In the genomic region with DNA sequence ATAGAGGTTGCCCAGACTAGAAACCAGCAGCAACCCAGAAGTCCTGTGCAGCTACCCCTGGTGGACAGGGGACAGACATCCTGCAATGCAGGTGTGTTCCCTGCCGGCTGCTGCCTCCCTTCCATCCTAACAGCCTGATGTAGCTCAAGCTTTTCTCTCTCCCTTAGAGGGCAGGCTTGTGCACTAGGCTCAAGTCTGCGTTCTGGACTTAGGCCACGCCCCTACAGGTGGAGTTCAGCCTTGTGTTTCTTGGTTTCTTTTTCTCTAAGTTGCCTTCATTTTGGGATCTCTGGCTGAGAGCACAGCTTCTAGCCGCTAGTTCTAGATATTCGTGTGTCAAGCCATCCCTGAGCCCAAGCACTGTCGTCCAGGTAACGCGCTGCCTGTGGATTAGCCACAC, we compare ENCODE assay signal across 9 mouse cellular contexts. TPM values are rescaled to one million over a fixed set of nuclear protein-coding genes. Genes with fewer than 3 reads are reported as not detected.
A peak's percentile ranks its signal among the peaks of the same experiment; 100 is the strongest.
DNase-seq lines count a peak whose midpoint lies in the region; ATAC-seq lines count a peak whose summit lies in the region.
"Had no signal": no experiment of that assay in that cellular context is flagged by ENCODE, and none has a peak within 500 bp of the region (broad histone marks: within the 10 kb centered on the region; RNA-seq: fewer than 3 reads in every experiment).

No protein-coding gene starts in this region.

- H3K9ac ChIP-seq in midbrain, embryonic 11.5 days (ENCODE audit: low read length): no peak overlapping the region
- H3K9ac ChIP-seq in midbrain, embryonic 15.5 days: no peak overlapping the region
- no peak overlapping the region for H3K9ac ChIP-seq in embryonic facial prominence, embryonic 13.5 days
- no peak overlapping the region for H3K9ac ChIP-seq in liver, embryonic 15.5 days
- no peak overlapping the region for H3K9ac ChIP-seq in midbrain, embryonic 16.5 days (ENCODE audit: low read depth, low read length)

- H3K27me3 ChIP-seq in midbrain, embryonic 11.5 days (ENCODE audit: control insufficient read depth, insufficient read depth, low read length): no peaks in the 10 kb centered on the region
- no peaks in the 10 kb centered on the region for H3K27me3 ChIP-seq in midbrain, embryonic 15.5 days (replicated peaks)
- no peaks in the 10 kb centered on the region for H3K27me3 ChIP-seq in embryonic facial prominence, embryonic 13.5 days
- H3K27me3 ChIP-seq in liver, embryonic 15.5 days: no peaks in the 10 kb centered on the region
- no peaks in the 10 kb centered on the region for H3K27me3 ChIP-seq in midbrain, embryonic 16.5 days (ENCODE audit: control insufficient read depth, insufficient read depth, low read depth, low read length)

- no peak overlapping the region for H3K4me2 ChIP-seq in midbrain, embryonic 11.5 days
- no peak overlapping the region for H3K4me2 ChIP-seq in midbrain, embryonic 15.5 days
- H3K4me2 ChIP-seq in embryonic facial prominence, embryonic 13.5 days: no peak overlapping the region
- H3K4me2 ChIP-seq in liver, embryonic 15.5 days: no peak overlapping the region
- H3K4me2 ChIP-seq in midbrain, embryonic 16.5 days (ENCODE audit: low read length): no peak overlapping the region

- no peaks in the 10 kb centered on the region for H3K36me3 ChIP-seq in midbrain, embryonic 11.5 days (ENCODE audit: control insufficient read depth, insufficient read depth, low read length)
- H3K36me3 ChIP-seq in midbrain, embryonic 15.5 days (replicated peaks): no peaks in the 10 kb centered on the region
- H3K36me3 ChIP-seq in embryonic facial prominence, embryonic 13.5 days: no peaks in the 10 kb centered on the region
- H3K36me3 ChIP-seq in liver, embryonic 15.5 days (replicated peaks): no peaks in the 10 kb centered on the region
- H3K36me3 ChIP-seq in midbrain, embryonic 16.5 days (ENCODE audit: control insufficient read depth, insufficient read depth, low read length): no peaks in the 10 kb centered on the region

- no peak for ATAC-seq in midbrain, embryonic 11.5 days (ENCODE audit: low FRiP score)
- no peak for ATAC-seq in midbrain, embryonic 15.5 days (replicated peaks)
- 0 out of 2 replicates have a peak, but pooled peaks have one; percentile 37 for ATAC-seq in embryonic facial prominence, embryonic 13.5 days (ENCODE audit: insufficient number of reproducible peaks, insufficient read depth, low FRiP score, low TSS enrichment, low read depth)
- 0 out of 2 replicates have a peak, but pooled peaks have one; percentile 31 for ATAC-seq in liver, embryonic 15.5 days (ENCODE audit: insufficient read depth)
- ATAC-seq in midbrain, embryonic 16.5 days: no peak

- no peaks in the 10 kb centered on the region for H3K9me3 ChIP-seq in midbrain, embryonic 11.5 days (ENCODE audit: control insufficient read depth, low read length)
- no peaks in the 10 kb centered on the region for H3K9me3 ChIP-seq in midbrain, embryonic 15.5 days
- H3K9me3 ChIP-seq in embryonic facial prominence, embryonic 13.5 days: no peaks in the 10 kb centered on the region
- no peaks in the 10 kb centered on the region for H3K9me3 ChIP-seq in liver, embryonic 15.5 days (replicated peaks)
- no peaks in the 10 kb centered on the region for H3K9me3 ChIP-seq in midbrain, embryonic 16.5 days (replicated peaks; ENCODE audit: control insufficient read depth, low read length, poor library complexity, severe bottlenecking)

- WGBS in midbrain, embryonic 11.5 days: 62% methylated on average over 8 of the region's 8 CpGs
- WGBS in midbrain, embryonic 15.5 days: 54% methylated on average over 8 of the region's 8 CpGs
- WGBS in embryonic facial prominence, embryonic 13.5 days: 52% methylated on average over 8 of the region's 8 CpGs
- WGBS in liver, embryonic 15.5 days (ENCODE audit: insufficient replicate concordance): 50% methylated on average over 8 of the region's 8 CpGs
- WGBS in midbrain, embryonic 16.5 days: 62% methylated on average over 8 of the region's 8 CpGs

- 0 out of 2 replicates have a peak, but pooled peaks cover 3% of the 10 kb centered on the region for H3K4me1 ChIP-seq in midbrain, embryonic 11.5 days (ENCODE audit: control insufficient read depth, insufficient read depth, low read length)
- peaks cover 33% of the 10 kb centered on the region for H3K4me1 ChIP-seq in midbrain, embryonic 15.5 days
- H3K4me1 ChIP-seq in embryonic facial prominence, embryonic 13.5 days: peaks cover 34% of the 10 kb centered on the region
- H3K4me1 ChIP-seq in liver, embryonic 15.5 days (replicated peaks): peaks cover 17% of the 10 kb centered on the region
- peaks cover 17% of the 10 kb centered on the region for H3K4me1 ChIP-seq in midbrain, embryonic 16.5 days (ENCODE audit: control insufficient read depth, insufficient read depth, low read length)

- no peak overlapping the region for H3K4me3 ChIP-seq in midbrain, embryonic 11.5 days (ENCODE audit: low read depth, low read length)
- H3K4me3 ChIP-seq in midbrain, embryonic 15.5 days: no peak overlapping the region
- no peak overlapping the region for H3K4me3 ChIP-seq in embryonic facial prominence, embryonic 13.5 days
- H3K4me3 ChIP-seq in liver, embryonic 15.5 days (replicated peaks): no peak overlapping the region
- H3K4me3 ChIP-seq in midbrain, embryonic 16.5 days (ENCODE audit: low read depth, low read length): no peak overlapping the region

- peak; percentile 31 for DNase-seq in midbrain, embryonic 11.5 days (ENCODE audit: low spot score, missing footprints)
- peak; percentile 28 to 31 for DNase-seq in thymus, postnatal 10 days (ENCODE audit: low spot score in 2 of 2)
- no peak for DNase-seq in MN1 (ENCODE audit: low spot score)
- DNase-seq in gastrocnemius, adult 8-10 months (ENCODE audit: low spot score in 2 of 2): no peak

- no peak overlapping the region for H3K27ac ChIP-seq in midbrain, embryonic 11.5 days (ENCODE audit: low read depth, low read length)
- H3K27ac ChIP-seq in midbrain, embryonic 15.5 days: no peak overlapping the region
- H3K27ac ChIP-seq in embryonic facial prominence, embryonic 13.5 days: no peak overlapping the region
- no peak overlapping the region for H3K27ac ChIP-seq in liver, embryonic 15.5 days (replicated peaks)
- H3K27ac ChIP-seq in midbrain, embryonic 16.5 days (ENCODE audit: low read length): no peak overlapping the region
- H3K27ac ChIP-seq: macrophage had no signal

RNA-seq across cellular contexts. Expression of a gene that starts 31.9 kb away (rescaled TPM):
- polyA plus RNA-seq in midbrain, embryonic 11.5 days (2014; fragmentation: Nextera tagmentation; extraction: Ambion mirVana): 14.6 and 15.1 TPM in 2 replicates
- polyA plus RNA-seq in midbrain, embryonic 15.5 days (2015; fragmentation: Nextera tagmentation; extraction: Ambion mirVana): 32.5 and 35.4 TPM in 2 replicates
- 18.4 and 22.5 TPM in 2 replicates for polyA plus RNA-seq in embryonic facial prominence, embryonic 13.5 days (2015; fragmentation: Nextera tagmentation; extraction: Ambion mirVana)
- polyA plus RNA-seq in liver, embryonic 15.5 days (2015; fragmentation: Nextera tagmentation; extraction: Ambion mirVana): 2.4 and 3.0 TPM in 2 replicates
- total RNA-seq in gastrocnemius, adult 8-10 months (2022): 10 to 100 TPM; 17.0 to 20.8 (median 18.6) TPM
- 28.1 and 31.6 TPM in 2 replicates for polyA plus RNA-seq in midbrain, embryonic 16.5 days (2015; fragmentation: Nextera tagmentation; extraction: Ambion mirVana)

Comparison
In these comparisons a context has a peak if more than half of its experiments do, and no peak if none do; other contexts are left out.
1. ATAC-seq: peak in embryonic facial prominence, embryonic 13.5 days (single experiment) and liver, embryonic 15.5 days (single experiment); none in midbrain, embryonic 11.5 days (single experiment), midbrain, embryonic 15.5 days (single experiment) and midbrain, embryonic 16.5 days (single experiment).
2. DNase-seq: peak in midbrain, embryonic 11.5 days (single experiment) and thymus, postnatal 10 days (2 of 2); none in MN1 (single experiment) and gastrocnemius, adult 8-10 months (0 of 2).